Mouse (Mus musculus) subcutaneous adipose tissue, adult 2 months (tissue): ENCODE results near the gene Cfc1. TPM values are rescaled to one million over a fixed set of nuclear protein-coding genes. Genes with fewer than 3 reads are reported as not detected.

Experiments
- polyA plus RNA-seq: library from polyadenylated mRNA; depleted of rRNA; stranded (reverse); fragments of >200 nt; gene quantifications from 2 replicates; pipeline ENCODE4 v1.2.3, GENCODE M21; 2012; ENCODE audit warnings: low replicate concordance; rRNA removed

The Cfc1 gene
- polyA plus RNA-seq: not detected in 2 replicates

GRCm38 (mm10) chr1:34535043-34535698 lies at the start of gene Cfc1:
Gene Cfc1 (plus strand): TSS chr1:34535648.

GRCm38 (mm10) chr1:34560843-34561242 lies 25.4 kb downstream of the Cfc1 start, which contains the start of gene Prss40:
Gene Prss40 (minus strand): TSS chr1:34560943.

GRCm38 (mm10) chr1:34578851-34579781 lies 43.7 kb downstream of the Cfc1 start, which contains the start of gene Amer3:
Gene Amer3 (plus strand): TSS chr1:34579657.

Other genes starting within 250 kb of the Cfc1 start
- 21.1 and 25.5 TPM in 2 replicates for gene Ccdc115, start 96.0 kb upstream of the Cfc1 start, polyA plus RNA-seq
- gene Imp4, start 95.8 kb upstream of the Cfc1 start, polyA plus RNA-seq: 43.6 and 52.5 TPM in 2 replicates
- 48.4 and 87.9 TPM in 2 replicates for gene Ptpn18, start 75.9 kb upstream of the Cfc1 start, polyA plus RNA-seq
- not detected in 2 replicates for gene Prss39, start 37.2 kb upstream of the Cfc1 start, polyA plus RNA-seq
- not detected in 2 replicates for gene Prss40, start 25.3 kb downstream of the Cfc1 start, polyA plus RNA-seq
- not detected in 2 replicates for gene Amer3, start 44.0 kb downstream of the Cfc1 start, polyA plus RNA-seq